Mouse (Mus musculus): ENCODE measurements around the gene Tmem92. TPM values are rescaled to one million over a fixed set of nuclear protein-coding genes. Genes with fewer than 3 reads are reported as not detected.

The Tmem92 gene
- not detected for total RNA-seq (2023)

DNA sequence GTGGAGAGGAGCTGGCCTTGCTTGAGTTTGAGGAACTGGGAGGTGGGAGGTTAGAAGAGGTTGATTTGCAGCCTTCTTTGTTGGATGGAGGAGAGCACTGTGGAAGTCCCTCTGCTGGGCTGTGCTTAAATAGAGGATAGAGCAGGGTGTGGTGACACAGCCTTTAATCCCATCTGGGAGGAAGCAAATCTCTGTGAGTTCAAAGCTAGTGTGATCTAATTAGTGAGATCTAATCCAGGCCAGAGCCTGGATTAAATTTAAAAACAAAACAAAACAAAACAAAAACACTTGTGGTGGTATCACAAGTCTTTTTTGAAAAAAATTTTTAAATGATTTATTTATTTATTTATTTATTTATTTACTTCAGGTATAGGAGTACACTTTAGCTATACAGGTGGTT, at the start of gene Tmem92:
Tmem92 (minus strand) TSS at position 101 of the 400 bp plus-strand sequence.

GRCm38 (mm10) chr11:94741732-94742272, 40.7 kb downstream of the Tmem92 start, which contains the start of gene Cdc34b:
Cdc34b (plus strand) TSS chr11:94741782.

Other genes with a start within 250 kb of the Tmem92 start
- gene Rsad1, start 233.4 kb downstream of the Tmem92 start, total RNA-seq (2023): under 1 TPM; 0.57 to 0.62 TPM
- gene Chad, start 217.7 kb downstream of the Tmem92 start, total RNA-seq (2023): not detected
- 1 to 10 TPM; 1.4 to 2.4 TPM for gene Acsf2, start 180.8 kb downstream of the Tmem92 start, total RNA-seq (2023)
- gene Lrrc59, start 152.9 kb downstream of the Tmem92 start, total RNA-seq (2023): 10 to 100 TPM; 68.3 to 74.2 TPM
- gene Mrpl27, start 128.9 kb downstream of the Tmem92 start, total RNA-seq (2023): 10 to 100 TPM; 15.7 to 17.0 TPM
- 10 to 100 TPM in 1 of 2 experiments, 1 to 10 TPM in 1; 8.1 to 10.2 TPM for gene Eme1, start 128.7 kb downstream of the Tmem92 start, total RNA-seq (2023)
- 1 to 10 TPM; 4.8 to 5.8 TPM for gene Xylt2, start 105.2 kb downstream of the Tmem92 start, total RNA-seq (2023)
- not detected for gene Gm11541, start 78.2 kb downstream of the Tmem92 start, total RNA-seq (2023)
- not detected for gene Cdc34b, start 40.9 kb downstream of the Tmem92 start, total RNA-seq (2023)
- gene Col1a1, start 153.5 kb upstream of the Tmem92 start, total RNA-seq (2023): 100 to 1,000 TPM in 1 of 2 experiments, 10 to 100 TPM in 1; 55.0 to 105 TPM
- gene Hils1, start 184.9 kb upstream of the Tmem92 start, total RNA-seq (2023): not detected
- gene Sgca, start 193.6 kb upstream of the Tmem92 start, total RNA-seq (2023): not detected
- gene Ppp1r9b, start 208.3 kb upstream of the Tmem92 start, total RNA-seq (2023): 100 to 1,000 TPM; 112 to 115 TPM
- gene Samd14, start 227.2 kb upstream of the Tmem92 start, total RNA-seq (2023): 1 to 10 TPM; 2.1 to 6.5 TPM

Data from neutrophil, adult 59 days (primary cell).